Mouse (Mus musculus): ENCODE measurements around the gene Nol12.

Gene Nol12

DNA sequence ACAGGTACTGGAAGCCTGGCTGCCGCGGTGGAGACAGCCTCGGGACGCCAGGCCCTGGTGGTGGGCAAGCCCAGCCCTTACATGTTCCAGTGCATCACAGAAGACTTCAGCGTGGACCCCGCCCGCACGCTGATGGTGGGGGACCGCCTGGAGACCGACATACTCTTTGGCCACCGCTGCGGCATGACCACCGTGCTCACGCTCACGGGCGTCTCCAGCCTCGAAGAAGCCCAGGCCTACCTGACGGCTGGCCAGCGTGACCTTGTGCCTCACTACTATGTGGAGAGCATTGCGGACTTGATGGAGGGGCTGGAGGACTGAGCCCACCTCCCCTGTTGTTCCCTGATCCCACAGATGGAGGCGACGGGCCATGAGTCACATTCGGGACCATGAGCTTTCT is 16.6 kb upstream of the Nol12 start:
- no peak for DNase-seq

DNA sequence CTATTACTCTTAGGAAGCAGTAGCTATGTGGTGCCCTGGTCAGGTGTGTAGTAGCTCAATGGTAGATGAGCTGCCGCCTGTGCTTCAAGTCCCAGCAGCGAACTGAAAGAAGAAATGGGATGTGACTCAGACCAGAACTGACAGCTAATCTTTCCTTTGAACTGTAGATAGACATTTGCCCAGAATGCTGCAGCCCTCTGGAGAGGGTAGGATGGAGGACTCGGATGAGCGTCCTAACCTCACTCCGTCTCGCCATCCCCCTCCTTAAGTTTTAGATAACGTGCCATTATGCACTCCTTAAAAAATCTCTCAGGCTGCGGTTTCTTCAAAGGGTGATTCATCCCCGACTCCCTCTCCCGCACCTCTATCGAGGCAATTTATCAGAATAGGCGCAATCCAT is 14.8 kb upstream of the Nol12 start:
- DNase-seq, result no peak

- DNase-seq, result no peak
Measured at GRCm38 (mm10) chr15:78922700-78923099, 12.0 kb upstream of the Nol12 start.

DNA sequence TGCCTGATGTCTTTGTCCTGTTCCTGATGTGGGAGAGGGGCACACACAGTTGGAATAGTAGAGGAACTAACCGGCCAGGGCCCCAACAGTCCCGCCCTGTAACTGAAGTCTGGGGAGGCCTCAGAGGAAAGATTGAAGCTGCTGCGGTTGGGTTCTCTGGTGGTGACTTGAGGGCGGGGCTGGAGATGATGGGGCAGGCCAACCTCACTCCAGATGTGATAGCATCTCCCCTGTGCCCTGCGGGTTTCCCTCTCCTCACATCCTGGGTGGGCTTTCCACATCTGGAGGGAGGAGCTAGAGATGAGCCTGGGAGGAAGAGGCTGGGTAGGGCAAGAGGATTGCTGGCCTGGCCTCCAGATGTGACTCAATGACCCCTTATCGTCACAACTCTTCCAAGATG is 11.1 kb upstream of the Nol12 start:
- no peak for DNase-seq

DNA sequence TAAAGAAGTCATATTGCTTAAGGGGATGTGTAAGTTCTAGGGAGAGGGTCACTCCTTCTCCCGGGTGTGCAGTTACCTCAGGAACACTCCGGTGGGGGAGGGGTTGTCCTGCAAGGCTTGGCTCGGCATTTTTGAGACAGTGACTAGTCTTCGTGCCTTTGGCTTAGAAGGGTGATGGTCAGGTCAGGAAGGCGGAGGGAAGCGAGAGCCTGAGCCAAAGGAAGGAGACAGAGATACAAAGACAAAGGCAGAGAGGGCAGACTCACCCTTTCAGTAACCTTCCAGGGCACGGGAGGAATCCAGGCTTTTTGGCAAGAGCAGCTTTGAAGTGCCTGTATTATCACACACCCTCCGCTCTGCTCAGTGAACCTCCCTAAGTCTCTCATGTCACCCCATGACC is 9.6 kb upstream of the Nol12 start:
- DNase-seq, result peak; percentile 39 to 55

- peak; percentile 94 to 95 for DNase-seq
Measured at GRCm38 (mm10) chr15:78926021-78926919, 8.5 kb upstream of the Nol12 start, which contains the start of gene Lgals1. Lgals1 (plus strand) TSS chr15:78926725.

DNA sequence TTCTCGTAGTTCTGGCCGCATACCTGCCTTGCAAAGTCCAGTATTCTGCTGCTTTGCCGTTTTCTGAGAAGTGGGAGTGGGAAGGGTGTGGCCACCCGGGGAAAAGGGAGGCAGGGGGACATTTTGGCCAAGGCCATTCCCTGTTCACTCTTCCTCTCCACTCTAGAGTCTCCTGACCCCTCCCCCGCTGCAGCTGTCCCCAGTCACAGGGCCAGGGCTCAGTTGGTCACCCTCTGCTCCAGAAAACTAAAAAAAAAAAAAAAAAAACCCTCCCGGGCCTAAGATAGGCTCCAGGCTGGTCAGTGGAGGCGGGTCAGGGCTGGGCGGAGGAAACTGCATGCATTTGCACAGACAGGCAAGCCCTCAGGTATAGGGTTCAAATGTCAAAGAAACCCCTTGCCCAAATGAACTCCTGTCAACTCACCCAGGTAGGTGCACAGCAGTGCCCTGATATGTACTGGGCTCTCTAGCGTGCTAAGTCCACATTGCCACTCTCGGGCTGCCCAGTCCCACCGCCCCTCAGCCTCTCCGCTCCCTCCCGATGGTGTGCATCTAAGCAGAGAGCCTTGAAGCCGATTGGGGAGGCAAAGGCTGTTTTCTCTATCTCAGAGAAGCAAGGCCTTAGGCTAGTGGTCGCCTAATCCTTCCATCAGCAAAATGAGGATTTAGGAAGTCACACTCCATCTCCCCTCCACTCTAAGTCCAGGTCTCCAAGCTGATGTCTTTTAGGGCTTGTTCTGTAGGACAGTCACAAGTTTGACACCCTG is 7.5 kb upstream of the Nol12 start:
- peak in 1 of 2 experiments; percentile 33 for DNase-seq

- DNase-seq, result peak; percentile 64 to 68
Measured at GRCm38 (mm10) chr15:78927788-78928457, 6.8 kb upstream of the Nol12 start.

DNA sequence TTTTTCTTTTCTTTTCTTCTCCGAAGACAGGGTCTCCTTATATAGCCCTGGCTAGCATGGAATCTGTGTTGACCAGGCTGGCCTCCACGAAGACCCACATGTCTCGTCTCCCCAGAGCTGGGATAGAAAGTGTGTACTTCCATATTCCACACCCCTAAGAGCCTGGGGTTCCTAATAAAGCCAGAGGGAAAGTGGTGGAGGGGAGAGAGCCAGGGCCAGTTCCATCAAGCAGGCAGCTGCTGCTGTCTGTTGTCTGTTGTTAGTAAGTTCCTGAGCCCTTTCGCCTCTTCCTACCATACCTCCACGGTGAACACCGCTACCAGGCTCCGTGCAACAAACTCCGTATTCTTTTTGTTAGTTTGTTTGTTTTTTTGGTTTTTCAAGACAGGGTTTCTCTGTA is 6.2 kb upstream of the Nol12 start:
- DNase-seq, result no peak

- no peak for DNase-seq
Measured at GRCm38 (mm10) chr15:78930192-78930706, 4.5 kb upstream of the Nol12 start.

DNA sequence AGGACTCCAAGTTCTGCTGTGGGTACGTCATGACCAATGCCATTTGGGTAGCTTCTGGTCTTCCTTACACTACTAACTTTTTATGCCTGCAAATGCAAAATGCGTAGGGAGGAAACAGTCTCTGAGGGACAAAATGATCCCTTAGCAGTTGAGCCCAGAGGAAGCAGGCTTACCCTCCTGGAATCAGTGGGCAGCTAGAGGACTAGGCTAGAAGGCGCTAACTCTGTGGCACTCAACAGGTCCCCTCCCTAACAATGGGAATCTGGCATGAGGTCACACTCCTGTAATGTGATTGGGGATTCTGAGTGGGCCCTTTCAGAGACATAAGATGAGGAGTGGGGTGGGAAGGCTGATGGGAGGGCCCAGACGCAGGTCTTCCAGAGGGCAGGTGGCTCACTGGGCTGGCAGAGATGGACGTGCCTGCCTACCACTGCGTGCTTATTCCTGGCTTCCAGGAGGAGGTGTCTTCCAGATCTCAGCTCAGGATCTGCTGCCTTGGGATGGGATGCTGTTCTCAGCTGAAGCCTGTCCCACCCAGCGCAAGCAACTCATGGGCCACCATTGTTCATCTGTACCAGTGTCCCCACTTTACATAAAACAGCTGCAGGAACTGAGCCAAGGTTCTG is 3.8 kb upstream of the Nol12 start:
- no peak for DNase-seq

- peak in 1 of 2 experiments; percentile 64 for DNase-seq
Measured at GRCm38 (mm10) chr15:78931577-78931976, 3.2 kb upstream of the Nol12 start.

GRCm38 (mm10) chr15:78936403-78936802 is 1.7 kb downstream of the Nol12 start:
- DNase-seq, result no peak

DNA sequence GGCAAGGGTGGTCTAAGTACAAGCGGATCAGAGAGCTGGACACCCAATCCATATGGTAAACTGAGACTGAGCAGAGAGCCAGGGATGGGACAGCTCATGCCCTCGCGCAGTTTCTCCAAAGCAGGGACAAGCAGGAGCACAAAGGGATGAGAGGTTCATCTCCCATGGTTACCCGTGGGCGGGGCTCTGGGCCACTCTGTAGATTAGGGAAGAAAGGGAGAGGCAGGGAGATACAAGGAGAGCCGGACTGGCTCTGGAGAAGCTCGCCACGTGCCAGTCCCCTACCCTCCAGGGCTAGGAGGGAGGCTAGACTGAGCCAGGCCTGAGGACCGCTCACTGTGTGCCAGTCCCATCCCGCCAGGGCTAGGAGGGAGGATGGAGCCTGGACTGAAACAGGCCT is 2.6 kb downstream of the Nol12 start:
- no peak for DNase-seq

- DNase-seq, result no peak
Measured at GRCm38 (mm10) chr15:78937963-78938362, 3.2 kb downstream of the Nol12 start.

DNA sequence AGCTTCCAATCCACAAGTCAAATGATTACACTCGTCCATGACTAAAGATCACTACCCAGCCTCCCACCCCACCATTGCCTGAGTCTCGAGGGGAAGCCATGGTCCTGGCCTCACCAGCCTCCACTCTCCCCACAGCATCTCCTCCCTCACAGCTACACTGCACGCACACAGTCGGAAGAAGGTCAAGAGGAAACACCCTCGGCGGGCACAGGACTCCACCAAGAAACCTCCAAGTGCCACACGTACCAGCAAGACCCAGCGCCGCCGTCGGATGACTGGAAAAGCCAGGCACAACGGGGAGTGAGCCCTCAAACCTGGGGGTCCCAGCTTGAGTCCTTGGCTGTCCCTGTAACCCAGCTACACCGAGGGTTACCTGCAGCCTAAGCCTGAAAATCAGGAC is 5.6 kb downstream of the Nol12 start:
- DNase-seq, result no peak

DNA sequence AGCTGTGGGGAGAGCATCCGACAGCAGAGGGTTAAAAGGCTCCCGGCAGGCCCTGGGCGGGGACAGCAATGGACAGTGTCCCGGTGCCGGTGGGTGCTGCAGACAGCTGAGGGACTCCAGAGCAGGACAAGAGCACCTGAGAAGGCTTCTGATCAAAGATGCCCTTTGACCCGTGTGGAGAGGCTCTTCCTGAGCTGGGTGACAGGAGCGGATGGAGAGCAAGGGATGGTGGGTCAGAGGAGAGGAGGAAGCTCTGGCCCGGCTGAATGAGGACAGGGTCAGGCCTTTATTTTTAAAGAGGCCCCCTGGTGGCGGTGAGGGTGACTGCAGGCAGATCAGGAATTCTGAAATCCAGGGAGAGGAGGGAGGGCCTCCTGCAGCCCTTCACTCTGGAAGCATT is 7.9 kb downstream of the Nol12 start:
- peak; percentile 68 to 82 for DNase-seq

DNA sequence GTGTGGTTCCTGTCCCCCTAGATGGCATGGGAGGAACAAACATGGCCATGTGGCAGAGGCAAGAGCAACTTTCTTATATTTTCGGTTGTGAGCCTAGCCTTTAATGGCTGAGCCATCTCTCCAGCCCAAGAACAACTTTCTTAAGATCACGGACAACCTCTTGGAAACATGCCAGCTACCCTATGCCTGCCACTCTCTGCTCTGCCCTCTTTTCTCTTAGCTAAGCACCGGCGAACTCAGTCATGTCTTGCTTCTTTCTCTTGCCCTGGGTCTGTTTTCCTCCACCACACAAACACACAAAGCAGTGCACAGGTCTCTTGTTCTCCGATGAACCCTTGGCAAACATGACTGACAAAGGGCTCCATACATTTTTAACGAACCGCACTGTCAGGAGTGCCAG is 11.5 kb downstream of the Nol12 start:
- no peak for DNase-seq

DNA sequence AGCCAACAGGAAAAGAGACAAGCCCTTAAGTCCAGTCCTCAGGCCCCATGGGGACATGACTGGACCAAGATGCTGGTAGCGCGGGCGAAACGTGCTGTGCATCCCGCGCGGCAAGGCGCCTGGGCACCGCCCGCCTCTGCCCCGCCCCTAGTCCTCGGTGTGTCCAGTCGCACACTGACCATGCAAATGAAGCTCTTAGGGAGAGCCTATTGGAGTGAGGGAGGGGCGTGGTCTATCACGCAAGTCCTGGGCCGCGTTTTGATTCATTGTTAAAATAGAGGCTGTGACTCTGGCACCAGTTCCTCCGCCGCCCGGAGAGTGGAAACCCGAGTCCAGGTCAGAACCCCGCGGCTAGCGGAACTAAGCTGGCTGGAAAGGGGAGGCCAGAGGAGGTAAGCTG is 12.9 kb downstream of the Nol12 start, which contains the start of gene Triobp:
Gene Triobp, plus strand, starts transcription at position 68 of the 400 bp plus-strand sequence.
- peak; percentile 86 to 88 for DNase-seq

GRCm38 (mm10) chr15:78948152-78948725 is 13.5 kb downstream of the Nol12 start:
- DNase-seq, result no peak

GRCm38 (mm10) chr15:78948883-78949282 is 14.2 kb downstream of the Nol12 start:
- DNase-seq, result no peak

DNA sequence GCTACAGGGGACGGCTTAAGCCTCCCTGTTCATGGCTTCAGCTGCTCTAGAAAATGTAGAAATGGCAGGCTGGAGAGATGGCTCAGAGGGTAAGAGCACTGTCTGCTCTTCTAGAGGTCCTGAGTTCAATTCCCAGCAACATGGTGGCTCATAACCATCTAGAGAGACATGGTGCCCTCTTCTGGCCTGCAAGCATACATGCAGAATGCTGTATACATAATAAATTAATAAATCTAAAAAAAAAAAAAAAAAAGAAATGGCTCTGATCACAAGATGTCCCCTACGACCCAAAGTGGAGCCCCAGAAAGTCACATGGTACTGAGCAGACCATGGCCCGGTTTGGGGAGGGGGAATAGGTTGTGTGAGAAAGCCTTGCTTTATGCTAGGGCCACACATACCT is 20.9 kb downstream of the Nol12 start:
- DNase-seq, result no peak

Data from kidney, adult 8-10 months (tissue).